Mouse (Mus musculus) left cerebral cortex, adult 2 months (tissue): Measurements from ENCODE around the gene Gm13119. TPM values are rescaled to one million over a fixed set of nuclear protein-coding genes. Genes with fewer than 3 reads are reported as not detected.
"Not testable (repeated sequence)": the region's sequence is repeated elsewhere in the genome, so short reads cannot be mapped to it uniquely, and the experiment has no call there.

Source experiments
- DNase-seq, 2 experiments: peaks; one replicate each; pipeline ENCODE4 v3.0.0; 2021 to 2022; ENCODE audit warnings: low spot score in 2 of 2, mixed read lengths in 1 of 2; ENCODE audit errors: extremely low spot score in 1 of 2
- H3K27ac ChIP-seq: fragments of 200-600 bp; 2 replicates; pipeline ENCODE4 v1.8.1; 2022
- H3K4me3 ChIP-seq: fragments of 200-600 bp; 2 replicates; pipeline ENCODE4 v1.8.1; 2022
- CTCF ChIP-seq: fragments of 200-600 bp; IDR thresholded peaks from 2 replicates; pipeline ENCODE4 v1.8.1; 2022; ENCODE audit warnings: antibody characterized with exemption, mild to moderate bottlenecking, moderate library complexity
- intact Hi-C: fragments of 180-260 bp; cut with DNase I; formaldehyde crosslinking; loops from one replicate; pipeline ENCODE4 v1.15.1; 2025
- long read RNA-seq, 2 experiments: library from polyadenylated mRNA; stranded (forward); transcript quantifications; one replicate each; pipeline ENCODE4 v2.0.0; 2021; ENCODE audit warnings: borderline mapping rate in 2 of 2
- total RNA-seq, 2 experiments: library from RNA; stranded (reverse); gene quantifications; 2 replicates each; pipeline ENCODE4 v1.2.3; 2021

Gene Gm13119
- total RNA-seq, result not detected
- long read RNA-seq, experiment 1, result 0 reads
- long read RNA-seq, experiment 2, result 0 reads

- intact Hi-C loops, H3K4me3 ChIP-seq, DNase-seq, H3K27ac ChIP-seq: not testable (repeated sequence)
These were observed at the start of gene Gm13119 for GRCm38 (mm10) chr4:144357642-144358041. TSS of gene Gm13119 (plus strand) at chr4:144357942.

- DNase-seq, H3K4me3 ChIP-seq, H3K27ac ChIP-seq, intact Hi-C loops: not testable (repeated sequence)
These were observed 44.9 kb upstream of the Gm13119 start for GRCm38 (mm10) chr4:144312666-144313460.

GRCm38 (mm10) chr4:144329949-144330348 is 27.8 kb upstream of the Gm13119 start, which contains the start of gene Gm13128:
TSS of gene Gm13128 (plus strand) at chr4:144330249.
- H3K4me3 ChIP-seq, DNase-seq, H3K27ac ChIP-seq, intact Hi-C loops: not testable (repeated sequence)

- H3K27ac ChIP-seq, DNase-seq, intact Hi-C loops, H3K4me3 ChIP-seq: not testable (repeated sequence)
These were observed 21.9 kb upstream of the Gm13119 start for GRCm38 (mm10) chr4:144335856-144336255.

GRCm38 (mm10) chr4:144377911-144378310 is 20.2 kb downstream of the Gm13119 start, which contains the start of gene Pramef20:
TSS of gene Pramef20 (minus strand) at chr4:144377933.
- no peak for TF ChIP-seq CTCF
- H3K4me3 ChIP-seq, result no peak within 1 kb of the TSS
- no peak for DNase-seq
- intact Hi-C loops, result no loop called here
- no peak within 1 kb of the TSS for H3K27ac ChIP-seq

- Histone ChIP-seq H3K4me3 (no peak overlapping the region), H3K27ac (no peak overlapping the region)
- DNase-seq, result no peak
- TF ChIP-seq CTCF, result no peak
- intact Hi-C loops, result no loop called here
These were observed 38.6 kb downstream of the Gm13119 start for GRCm38 (mm10) chr4:144396316-144396715.

- no peak for TF ChIP-seq CTCF
- Histone ChIP-seq H3K27ac (no peak overlapping the region), H3K4me3 (no peak overlapping the region)
- DNase-seq, result no peak
- intact Hi-C loops, result no loop called here
These were observed 45.0 kb downstream of the Gm13119 start for GRCm38 (mm10) chr4:144402712-144403111.

GRCm38 (mm10) chr4:144404456-144405086 is 46.8 kb downstream of the Gm13119 start:
- Histone ChIP-seq H3K4me3 (no peak overlapping the region), H3K27ac (no peak overlapping the region)
- intact Hi-C loops, result no loop called here
- DNase-seq, result no peak
- TF ChIP-seq CTCF, result no peak

- intact Hi-C loops, result no loop called here
- TF ChIP-seq CTCF, result no peak
- no peak overlapping the region for H3K4me3 ChIP-seq
- no peak for DNase-seq
- no peak overlapping the region for H3K27ac ChIP-seq
These were observed 48.5 kb downstream of the Gm13119 start for GRCm38 (mm10) chr4:144406261-144406660.

- TF ChIP-seq CTCF, result no peak
- Histone ChIP-seq H3K27ac (no peak within 1 kb of the TSS), H3K4me3 (no peak within 1 kb of the TSS)
- intact Hi-C loops, result no loop called here
- no peak for DNase-seq
These were observed 50.5 kb downstream of the Gm13119 start, which contains the start of gene Pramef12 for GRCm38 (mm10) chr4:144408290-144408689. TSS of gene Pramef12 (minus strand) at chr4:144408464.

Other genes with a start within 250 kb of the Gm13119 start
- gene Oog3, start 195.3 kb upstream of the Gm13119 start, total RNA-seq, result not detected
- not detected for gene Oog2, start 167.2 kb upstream of the Gm13119 start, total RNA-seq
- not detected for gene C87977, start 144.6 kb upstream of the Gm13119 start, total RNA-seq
- gene Pramel5, start 77.5 kb upstream of the Gm13119 start, total RNA-seq, result not detected
- gene Gm13128, start 27.7 kb upstream of the Gm13119 start, total RNA-seq, result not detected
- not detected for gene Pramef20, start 20.0 kb downstream of the Gm13119 start, total RNA-seq
- gene Pramef12, start 50.5 kb downstream of the Gm13119 start, total RNA-seq, result not detected
- not detected for gene 1700012P22Rik, start 80.8 kb downstream of the Gm13119 start, total RNA-seq
- not detected for gene Gm9944, start 95.4 kb downstream of the Gm13119 start, total RNA-seq
- not detected for gene Aadacl3, start 105.8 kb downstream of the Gm13119 start, total RNA-seq
- not detected for gene 9430007A20Rik, start 161.9 kb downstream of the Gm13119 start, total RNA-seq
- not detected for gene Gm13124, start 207.2 kb downstream of the Gm13119 start, total RNA-seq